Mouse (Mus musculus): ENCODE measurements around the gene Prkn. TPM values are rescaled to one million over a fixed set of nuclear protein-coding genes. Genes with fewer than 3 reads are reported as not detected.

The Prkn gene
- polyA plus RNA-seq, 1 experiment, result not detected

DNA sequence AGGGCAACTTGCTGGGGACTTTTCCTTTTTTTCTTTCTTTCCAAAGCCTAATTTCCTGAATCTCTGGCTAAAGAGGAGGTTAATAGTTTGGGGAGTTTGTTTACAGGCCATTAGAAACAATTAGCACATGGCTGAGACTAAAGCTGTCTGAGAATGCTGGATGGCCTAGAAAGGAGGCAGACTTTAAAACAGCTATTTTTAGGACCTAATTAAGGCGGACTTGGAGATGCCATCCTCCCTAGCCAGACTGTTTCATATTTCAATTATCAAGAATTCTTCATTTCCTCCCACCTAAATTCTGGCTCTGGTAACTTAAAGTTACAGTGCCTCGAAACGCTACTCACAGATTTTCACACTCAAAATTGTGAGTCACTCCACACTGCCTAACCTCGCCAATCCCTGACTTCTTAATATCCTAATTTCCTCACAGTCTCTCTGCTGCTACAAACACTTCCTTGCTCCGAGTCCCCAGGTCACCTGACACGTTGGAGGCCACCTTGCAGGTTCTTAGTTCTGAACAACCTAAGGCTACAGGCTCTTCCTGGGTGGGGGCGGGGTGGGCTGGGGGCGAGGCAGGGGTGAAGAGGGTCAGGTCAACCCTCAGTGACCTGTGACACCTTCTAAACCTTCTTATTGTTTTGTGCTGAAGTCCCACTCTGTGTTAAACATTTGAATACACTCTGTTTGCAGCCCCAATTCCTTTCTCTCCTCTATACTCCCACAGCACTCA lies 674.0 kb downstream of the Prkn start:
- H3K79me3 ChIP-seq (ENCODE audit: low read depth), result no peaks in the 10 kb centered on the region
- H3K36me3 ChIP-seq (ENCODE audit: control insufficient read depth, insufficient read depth), result no peaks in the 10 kb centered on the region
- H3K27me3 ChIP-seq (ENCODE audit: control insufficient read depth, insufficient read depth, insufficient read length), result no peaks in the 10 kb centered on the region
- TF ChIP-seq MYOD1 (IDR thresholded peaks at IDR 0.05; ENCODE audit: control insufficient read depth, insufficient read length, low read depth) (no peak), FOSL1 (IDR thresholded peaks at IDR 0.05; ENCODE audit: insufficient read depth, low read length, poor library complexity, severe bottlenecking) (no peak), MAX (IDR thresholded peaks at IDR 0.05) (no peak), CTCF (IDR thresholded peaks at IDR 0.05; ENCODE audit: control insufficient read depth, insufficient read depth, insufficient read length) (no peak), USF1 (IDR thresholded peaks at IDR 0.05; ENCODE audit: low read depth) (no peak), MYOG (IDR thresholded peaks at IDR 0.05; ENCODE audit: control insufficient read depth, extremely low read depth, insufficient read length) (no peak), CEBPB (IDR thresholded peaks at IDR 0.05; ENCODE audit: low read depth) (no peak)
- H3ac ChIP-seq (ENCODE audit: control insufficient read depth, insufficient read length, low read depth), result no peak overlapping the region
- no peaks in the 10 kb centered on the region for H3K79me2 ChIP-seq (ENCODE audit: control insufficient read depth, insufficient read depth)
- H3K4me3 ChIP-seq (ENCODE audit: insufficient read depth, poor library complexity, severe bottlenecking), result no peak overlapping the region

DNA sequence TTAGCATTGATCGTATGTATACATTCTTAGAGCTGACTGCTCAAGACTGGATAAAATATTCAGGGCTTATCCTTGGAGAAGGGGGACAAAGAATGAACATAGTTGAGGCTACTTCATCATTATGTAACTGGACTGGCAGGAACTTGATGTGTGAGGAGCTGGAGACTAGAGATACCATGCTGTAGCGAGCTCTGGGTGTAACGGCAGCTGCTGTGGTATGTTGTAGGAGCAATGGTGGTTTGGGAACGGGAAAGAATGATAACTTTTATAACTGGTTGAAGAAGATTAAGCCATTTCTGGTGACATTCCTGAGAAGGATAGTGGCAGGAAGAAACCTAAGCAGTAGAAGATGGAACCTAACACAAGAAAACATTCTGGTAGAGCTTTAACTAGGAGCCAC lies 675.4 kb downstream of the Prkn start:
- no peaks in the 10 kb centered on the region for H3K36me3 ChIP-seq (ENCODE audit: control insufficient read depth, insufficient read depth)
- no peak overlapping the region for H3ac ChIP-seq (ENCODE audit: control insufficient read depth, insufficient read length, low read depth)
- H3K4me3 ChIP-seq (ENCODE audit: insufficient read depth, poor library complexity, severe bottlenecking), result no peak overlapping the region
- H3K79me3 ChIP-seq (ENCODE audit: low read depth), result no peaks in the 10 kb centered on the region
- no peak for TF ChIP-seq MYOD1 (IDR thresholded peaks at IDR 0.05; ENCODE audit: control insufficient read depth, insufficient read length, low read depth)
- TF ChIP-seq FOSL1 (IDR thresholded peaks at IDR 0.05; ENCODE audit: insufficient read depth, low read length, poor library complexity, severe bottlenecking), result no peak
- no peak for TF ChIP-seq CEBPB (IDR thresholded peaks at IDR 0.05; ENCODE audit: low read depth)
- no peak for TF ChIP-seq MYOG (IDR thresholded peaks at IDR 0.05; ENCODE audit: control insufficient read depth, extremely low read depth, insufficient read length)
- TF ChIP-seq USF1 (IDR thresholded peaks at IDR 0.05; ENCODE audit: low read depth), result no peak
- no peak for TF ChIP-seq MAX (IDR thresholded peaks at IDR 0.05)
- no peak for TF ChIP-seq CTCF (IDR thresholded peaks at IDR 0.05; ENCODE audit: control insufficient read depth, insufficient read depth, insufficient read length)
- no peaks in the 10 kb centered on the region for H3K27me3 ChIP-seq (ENCODE audit: control insufficient read depth, insufficient read depth, insufficient read length)
- H3K79me2 ChIP-seq (ENCODE audit: control insufficient read depth, insufficient read depth), result no peaks in the 10 kb centered on the region

DNA sequence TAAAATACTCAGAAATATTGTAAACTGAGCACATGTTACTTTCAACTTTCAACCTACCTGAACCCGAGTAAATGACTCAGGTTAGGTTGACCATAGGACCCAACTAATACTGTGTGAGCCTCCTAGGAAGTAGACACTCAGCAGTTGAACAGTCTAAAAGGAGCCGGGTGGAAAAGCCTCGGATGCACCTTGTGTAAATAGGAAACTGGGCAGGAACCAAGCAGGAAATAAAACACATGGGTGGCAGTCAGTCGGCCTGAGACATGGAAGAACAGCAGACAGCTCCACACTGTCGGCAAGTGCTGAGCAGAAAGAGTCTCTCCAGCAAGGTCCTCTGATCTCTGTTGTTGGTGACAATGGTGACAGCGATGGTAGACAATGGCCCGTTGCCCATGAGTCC lies 676.0 kb downstream of the Prkn start:
- no peaks in the 10 kb centered on the region for H3K79me3 ChIP-seq (ENCODE audit: low read depth)
- TF ChIP-seq USF1 (IDR thresholded peaks at IDR 0.05; ENCODE audit: low read depth) (no peak), MAX (IDR thresholded peaks at IDR 0.05) (no peak), MYOG (IDR thresholded peaks at IDR 0.05; ENCODE audit: control insufficient read depth, extremely low read depth, insufficient read length) (no peak), FOSL1 (IDR thresholded peaks at IDR 0.05; ENCODE audit: insufficient read depth, low read length, poor library complexity, severe bottlenecking) (no peak), MYOD1 (IDR thresholded peaks at IDR 0.05; ENCODE audit: control insufficient read depth, insufficient read length, low read depth) (no peak)
- H3K4me3 ChIP-seq (ENCODE audit: insufficient read depth, poor library complexity, severe bottlenecking), result no peak overlapping the region
- no peaks in the 10 kb centered on the region for H3K79me2 ChIP-seq (ENCODE audit: control insufficient read depth, insufficient read depth)
- no peaks in the 10 kb centered on the region for H3K36me3 ChIP-seq (ENCODE audit: control insufficient read depth, insufficient read depth)
- no peak overlapping the region for H3ac ChIP-seq (ENCODE audit: control insufficient read depth, insufficient read length, low read depth)
- no peaks in the 10 kb centered on the region for H3K27me3 ChIP-seq (ENCODE audit: control insufficient read depth, insufficient read depth, insufficient read length)

DNA sequence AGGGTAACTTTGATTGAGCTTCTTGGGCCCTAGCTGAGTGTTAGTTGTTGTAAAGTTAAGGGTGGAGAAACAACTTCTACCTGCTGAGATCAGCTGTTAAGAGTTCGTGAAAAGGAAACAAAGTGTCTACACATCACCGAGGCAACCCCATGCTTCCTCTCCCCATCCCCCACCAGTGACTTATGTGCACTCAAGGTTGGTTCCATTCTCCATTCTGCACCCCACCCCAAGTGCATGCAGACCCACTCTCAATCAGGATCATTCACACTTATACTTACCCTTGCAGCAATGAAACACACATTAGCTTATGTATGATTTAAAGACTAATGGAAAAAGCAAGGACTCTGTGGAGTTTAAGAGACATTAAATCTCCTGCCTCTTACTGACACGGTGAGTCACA lies 691.9 kb downstream of the Prkn start:
- TF ChIP-seq MYOD1 (IDR thresholded peaks at IDR 0.05; ENCODE audit: control insufficient read depth, insufficient read length, low read depth) (no peak), MAX (IDR thresholded peaks at IDR 0.05) (no peak), CEBPB (IDR thresholded peaks at IDR 0.05; ENCODE audit: low read depth) (no peak), MYOG (IDR thresholded peaks at IDR 0.05; ENCODE audit: control insufficient read depth, extremely low read depth, insufficient read length) (no peak), FOSL1 (IDR thresholded peaks at IDR 0.05; ENCODE audit: insufficient read depth, low read length, poor library complexity, severe bottlenecking) (no peak), CTCF (IDR thresholded peaks at IDR 0.05; ENCODE audit: control insufficient read depth, insufficient read depth, insufficient read length) (no peak), USF1 (IDR thresholded peaks at IDR 0.05; ENCODE audit: low read depth) (no peak)
- Histone ChIP-seq H3K27me3 (ENCODE audit: control insufficient read depth, insufficient read depth, insufficient read length) (no peaks in the 10 kb centered on the region), H3K4me3 (ENCODE audit: insufficient read depth, poor library complexity, severe bottlenecking) (no peak overlapping the region), H3K36me3 (ENCODE audit: control insufficient read depth, insufficient read depth) (no peaks in the 10 kb centered on the region), H3K79me2 (ENCODE audit: control insufficient read depth, insufficient read depth) (no peaks in the 10 kb centered on the region), H3ac (ENCODE audit: control insufficient read depth, insufficient read length, low read depth) (no peak overlapping the region), H3K79me3 (ENCODE audit: low read depth) (no peaks in the 10 kb centered on the region)

DNA sequence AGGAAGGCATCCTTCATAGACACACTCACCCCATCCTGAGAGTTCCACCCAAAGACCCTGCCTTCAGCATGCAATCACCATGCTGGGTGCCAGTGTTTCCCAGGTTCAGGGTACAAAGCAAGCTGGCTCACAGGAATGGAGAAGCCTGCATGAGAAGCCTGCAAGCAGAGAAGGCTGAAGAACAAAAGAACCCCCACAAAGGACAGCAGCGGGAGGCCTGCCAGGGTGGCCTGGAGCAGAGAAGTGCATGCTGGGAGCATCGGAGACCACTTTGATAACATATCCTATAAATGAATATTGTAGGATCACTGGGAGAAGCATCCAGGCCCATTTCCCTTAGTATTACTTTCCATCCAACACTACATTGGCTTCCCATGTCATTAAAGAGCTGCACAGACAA lies 692.6 kb downstream of the Prkn start:
- H3K79me3 ChIP-seq (ENCODE audit: low read depth), result no peaks in the 10 kb centered on the region
- H3ac ChIP-seq (ENCODE audit: control insufficient read depth, insufficient read length, low read depth), result no peak overlapping the region
- no peak overlapping the region for H3K4me3 ChIP-seq (ENCODE audit: insufficient read depth, poor library complexity, severe bottlenecking)
- no peaks in the 10 kb centered on the region for H3K27me3 ChIP-seq (ENCODE audit: control insufficient read depth, insufficient read depth, insufficient read length)
- H3K36me3 ChIP-seq (ENCODE audit: control insufficient read depth, insufficient read depth), result no peaks in the 10 kb centered on the region
- no peaks in the 10 kb centered on the region for H3K79me2 ChIP-seq (ENCODE audit: control insufficient read depth, insufficient read depth)
- no peak for TF ChIP-seq MYOG (IDR thresholded peaks at IDR 0.05; ENCODE audit: control insufficient read depth, extremely low read depth, insufficient read length)
- TF ChIP-seq CEBPB (IDR thresholded peaks at IDR 0.05; ENCODE audit: low read depth), result no peak
- no peak for TF ChIP-seq USF1 (IDR thresholded peaks at IDR 0.05; ENCODE audit: low read depth)
- TF ChIP-seq MAX (IDR thresholded peaks at IDR 0.05), result no peak
- TF ChIP-seq CTCF (IDR thresholded peaks at IDR 0.05; ENCODE audit: control insufficient read depth, insufficient read depth, insufficient read length), result no peak
- no peak for TF ChIP-seq FOSL1 (IDR thresholded peaks at IDR 0.05; ENCODE audit: insufficient read depth, low read length, poor library complexity, severe bottlenecking)
- no peak for TF ChIP-seq MYOD1 (IDR thresholded peaks at IDR 0.05; ENCODE audit: control insufficient read depth, insufficient read length, low read depth)
